Mouse (Mus musculus) limb, embryonic 15.5 days (tissue): ENCODE data around the gene Mknk1. TPM values are rescaled to one million over a fixed set of nuclear protein-coding genes. Genes with fewer than 3 reads are reported as not detected.
A peak's percentile ranks its signal among the peaks of the same experiment; 100 is the strongest.

Experiments
- ATAC-seq: fragments of 200-750 bp; cut with Nextera tagmentation; 2 replicates; pipeline ENCODE4 v1.8.0; 2017; ENCODE audit warnings: low read depth, moderate TSS enrichment; ENCODE audit not compliant: insufficient number of reproducible peaks, low FRiP score, low TSS enrichment
- H3K27ac ChIP-seq: fragments of 300-500 bp; sonication (generic); 2 replicates; pipeline ENCODE4 v1.5.1; 2015; ENCODE audit warnings: moderate library complexity, mild to moderate bottlenecking, inconsistent platforms
- H3K27me3 ChIP-seq: fragments of 300-500 bp; sonication (generic); 2 replicates; pipeline ENCODE4 v1.6.1; 2015; ENCODE audit warnings: inconsistent platforms
- H3K36me3 ChIP-seq: fragments of 300-500 bp; sonication (generic); 2 replicates; pipeline ENCODE4 v1.6.1; 2015; ENCODE audit warnings: inconsistent platforms
- H3K4me1 ChIP-seq: fragments of 300-500 bp; sonication (generic); 2 replicates; pipeline ENCODE4 v1.6.1; 2015; ENCODE audit warnings: inconsistent platforms
- H3K4me2 ChIP-seq: fragments of 300-500 bp; sonication (generic); 2 replicates; pipeline ENCODE4 v1.6.1; 2015; ENCODE audit warnings: mild to moderate bottlenecking, inconsistent platforms
- H3K4me3 ChIP-seq: fragments of 300-500 bp; sonication (generic); 2 replicates; pipeline ENCODE4 v1.5.1; 2015; ENCODE audit warnings: mild to moderate bottlenecking, inconsistent platforms
- H3K9ac ChIP-seq: fragments of 300-500 bp; sonication (generic); 2 replicates; pipeline ENCODE4 v1.6.1; 2015; ENCODE audit warnings: inconsistent platforms
- H3K9me3 ChIP-seq: fragments of 300-500 bp; sonication (generic); 2 replicates; pipeline ENCODE4 v1.6.1; 2016; ENCODE audit warnings: inconsistent platforms
- WGBS: fragments of 180-500 bp; shearing (Covaris S2); methylation state at CpG from one replicate; pipeline ENCODE4 v1.1.7; 2015; 5-methylcytosine and 5-hydroxymethylcytosine counted together
- polyA plus RNA-seq: library from polyadenylated mRNA; unstranded; fragments of >200 nt; fragmentation: Nextera tagmentation; extraction: Ambion mirVana; gene quantifications from 2 replicates; pipeline ENCODE4 v1.2.1, GENCODE M21; 2015

The Mknk1 gene
- polyA plus RNA-seq, 1 experiment from 2014 or later: 32.7 TPM

DNA sequence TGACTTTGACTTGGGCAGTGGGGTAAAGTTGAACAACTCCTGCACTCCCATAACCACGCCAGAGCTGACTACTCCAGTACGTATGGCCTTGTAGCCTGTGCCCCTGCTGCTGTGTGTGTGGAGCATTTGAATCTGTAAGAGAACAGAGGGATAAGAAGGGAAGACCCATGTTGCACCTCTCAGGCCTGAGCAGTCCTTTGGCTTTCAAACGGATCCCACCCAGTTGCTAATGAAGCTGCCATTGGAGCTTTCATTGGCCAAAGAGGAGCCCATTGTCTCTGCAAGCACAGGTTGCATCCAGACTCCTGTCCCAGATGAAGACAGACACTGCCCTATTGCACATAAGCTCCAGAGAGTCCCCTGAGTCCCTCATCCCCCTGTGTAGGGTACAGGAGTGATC is 34.2 kb downstream of the Mknk1 start:
- 89% methylated on average over 3 of the region's 3 CpGs for WGBS
- ATAC-seq: no peak
- no peaks in the 10 kb centered on the region for H3K9me3 ChIP-seq
- no peak overlapping the region for H3K4me3 ChIP-seq
- H3K36me3 ChIP-seq: peaks cover 62% of the 10 kb centered on the region
- no peak overlapping the region for H3K27ac ChIP-seq
- H3K4me2 ChIP-seq: no peak overlapping the region
- peaks cover 8% of the 10 kb centered on the region; the same call in 1 of the 2 replicates for H3K4me1 ChIP-seq
- H3K9ac ChIP-seq: no peak overlapping the region
- H3K27me3 ChIP-seq: no peaks in the 10 kb centered on the region

- Histone ChIP-seq H3K27ac (no peak overlapping the region), H3K4me2 (no peak overlapping the region), H3K4me3 (no peak overlapping the region), H3K27me3 (no peaks in the 10 kb centered on the region; the same call in 1 of the 2 replicates), H3K9ac (no peak overlapping the region), H3K36me3 (peaks cover 40% of the 10 kb centered on the region), H3K4me1 (peaks cover 3% of the 10 kb centered on the region; the same call in 1 of the 2 replicates), H3K9me3 (no peaks in the 10 kb centered on the region)
- ATAC-seq: no peak
- WGBS: 18% methylated on average over 11 of the region's 11 CpGs
These were observed 39.2 kb downstream of the Mknk1 start for GRCm38 (mm10) chr4:115878216-115878678.

- ATAC-seq: no peak
- H3K4me3 ChIP-seq: no peak overlapping the region
- peaks cover 3% of the 10 kb centered on the region; the same call in 1 of the 2 replicates for H3K4me1 ChIP-seq
- peaks cover 34% of the 10 kb centered on the region for H3K36me3 ChIP-seq
- no peaks in the 10 kb centered on the region; the same call in 1 of the 2 replicates for H3K27me3 ChIP-seq
- no peak overlapping the region for H3K27ac ChIP-seq
- H3K9ac ChIP-seq: no peak overlapping the region
- 59% methylated on average over 9 of the region's 9 CpGs for WGBS
- no peak overlapping the region for H3K4me2 ChIP-seq
- no peaks in the 10 kb centered on the region for H3K9me3 ChIP-seq
These were observed 39.8 kb downstream of the Mknk1 start for GRCm38 (mm10) chr4:115878828-115879227.

- Histone ChIP-seq H3K27ac (no peak overlapping the region), H3K9me3 (no peaks in the 10 kb centered on the region), H3K4me2 (no peak overlapping the region), H3K27me3 (peaks cover 4% of the 10 kb centered on the region; the same call in 1 of the 2 replicates), H3K4me3 (no peak overlapping the region), H3K9ac (no peak overlapping the region), H3K36me3 (peaks cover 11% of the 10 kb centered on the region), H3K4me1 (peaks cover 3% of the 10 kb centered on the region; the same call in 1 of the 2 replicates)
- no peak for ATAC-seq
- 22% methylated on average over 1 of the region's 1 CpGs for WGBS
These were observed 42.2 kb downstream of the Mknk1 start for GRCm38 (mm10) chr4:115881183-115881582.

GRCm38 (mm10) chr4:115882195-115882594 is 43.2 kb downstream of the Mknk1 start:
- Histone ChIP-seq H3K36me3 (peaks cover 2% of the 10 kb centered on the region), H3K4me1 (peaks cover 3% of the 10 kb centered on the region; the same call in 1 of the 2 replicates), H3K4me3 (no peak overlapping the region), H3K4me2 (no peak overlapping the region), H3K27me3 (peaks cover 4% of the 10 kb centered on the region; the same call in 1 of the 2 replicates), H3K9ac (no peak overlapping the region), H3K9me3 (no peaks in the 10 kb centered on the region), H3K27ac (no peak overlapping the region)
- ATAC-seq: no peak
- WGBS: 53% methylated on average over 4 of the region's 4 CpGs

- Histone ChIP-seq H3K9me3 (no peaks in the 10 kb centered on the region), H3K9ac (no peak within 1 kb of the TSS), H3K4me3 (no peak within 1 kb of the TSS), H3K4me1 (no peaks in the 10 kb centered on the region), H3K27me3 (peaks cover 7% of the 10 kb centered on the region; the same call in 1 of the 2 replicates), H3K4me2 (no peak within 1 kb of the TSS), H3K27ac (no peak within 1 kb of the TSS), H3K36me3 (no peaks in the 10 kb centered on the region)
- no peak for ATAC-seq
- 53% methylated on average over 6 of the region's 6 CpGs for WGBS
These were observed 45.0 kb downstream of the Mknk1 start, which contains the start of gene Kncn for GRCm38 (mm10) chr4:115884022-115884421. Kncn (plus strand) TSS chr4:115884400.

GRCm38 (mm10) chr4:115885846-115886245 is 46.8 kb downstream of the Mknk1 start:
- WGBS: 74% methylated on average over 3 of the region's 3 CpGs
- no peak overlapping the region for H3K4me3 ChIP-seq
- no peak overlapping the region for H3K4me2 ChIP-seq
- H3K27ac ChIP-seq: no peak overlapping the region
- no peaks in the 10 kb centered on the region for H3K9me3 ChIP-seq
- no peaks in the 10 kb centered on the region for H3K36me3 ChIP-seq
- H3K27me3 ChIP-seq: peaks cover 25% of the 10 kb centered on the region
- peaks cover 9% of the 10 kb centered on the region for H3K4me1 ChIP-seq
- no peak for ATAC-seq
- H3K9ac ChIP-seq: no peak overlapping the region

DNA sequence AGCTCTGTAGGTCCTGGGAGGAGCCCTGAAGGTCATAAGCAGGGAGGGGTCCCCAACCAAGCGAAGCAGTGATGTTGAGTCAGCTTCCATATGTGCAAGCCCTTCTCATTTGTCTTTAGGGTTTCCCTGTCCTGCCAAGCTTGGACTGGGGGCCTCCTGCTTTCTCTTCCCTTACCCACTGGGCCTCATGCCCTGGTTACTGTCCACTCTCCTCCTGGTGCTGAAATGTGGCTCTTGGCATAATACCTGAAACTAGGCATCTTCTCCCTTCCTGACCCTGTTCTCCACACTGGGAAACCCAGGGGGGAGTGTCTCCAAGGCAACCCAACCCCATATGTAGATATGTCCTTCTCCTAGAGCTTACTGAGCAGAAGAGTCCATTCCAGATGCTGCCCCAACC is 47.9 kb downstream of the Mknk1 start:
- Histone ChIP-seq H3K36me3 (no peaks in the 10 kb centered on the region), H3K4me2 (no peak overlapping the region), H3K4me3 (no peak overlapping the region), H3K27ac (no peak overlapping the region), H3K9ac (no peak overlapping the region), H3K9me3 (no peaks in the 10 kb centered on the region), H3K4me1 (peaks cover 9% of the 10 kb centered on the region), H3K27me3 (peaks cover 35% of the 10 kb centered on the region)
- ATAC-seq: no peak
- WGBS: 24% methylated on average over 1 of the region's 1 CpGs

- no peak overlapping the region for H3K27ac ChIP-seq
- ATAC-seq: no peak
- H3K36me3 ChIP-seq: no peaks in the 10 kb centered on the region
- peak overlapping the region; percentile 42 for H3K4me2 ChIP-seq
- H3K4me1 ChIP-seq: peaks cover 9% of the 10 kb centered on the region
- 9% methylated on average over 6 of the region's 6 CpGs for WGBS
- H3K27me3 ChIP-seq: peaks cover 47% of the 10 kb centered on the region
- H3K9me3 ChIP-seq: no peaks in the 10 kb centered on the region
- H3K4me3 ChIP-seq: peak overlapping the region; percentile 21
- no peak overlapping the region for H3K9ac ChIP-seq
These were observed 51.1 kb downstream of the Mknk1 start for GRCm38 (mm10) chr4:115890066-115890465.

- H3K27me3 ChIP-seq: peaks cover 46% of the 10 kb centered on the region
- H3K4me2 ChIP-seq: peak within 1 kb of the TSS; percentile 42
- no peaks in the 10 kb centered on the region for H3K36me3 ChIP-seq
- H3K9me3 ChIP-seq: no peaks in the 10 kb centered on the region
- H3K4me3 ChIP-seq: peak within 1 kb of the TSS; percentile 21
- ATAC-seq: no peak
- no peak within 1 kb of the TSS for H3K27ac ChIP-seq
- H3K4me1 ChIP-seq: peaks cover 9% of the 10 kb centered on the region
- under 1% methylated on average over 31 of the region's 31 CpGs for WGBS
- H3K9ac ChIP-seq: no peak within 1 kb of the TSS
These were observed 51.6 kb downstream of the Mknk1 start, which contains the start of gene 6430628N08Rik for GRCm38 (mm10) chr4:115890553-115890952. 6430628N08Rik (plus strand) TSS chr4:115890665.

- 22% methylated on average over 3 of the region's 3 CpGs for WGBS
- Histone ChIP-seq H3K4me3 (no peak overlapping the region), H3K36me3 (no peaks in the 10 kb centered on the region), H3K27me3 (peaks cover 78% of the 10 kb centered on the region), H3K9me3 (no peaks in the 10 kb centered on the region), H3K27ac (no peak overlapping the region), H3K4me1 (peaks cover 17% of the 10 kb centered on the region), H3K4me2 (no peak overlapping the region), H3K9ac (no peak overlapping the region)
- ATAC-seq: no peak
These were observed 55.3 kb downstream of the Mknk1 start for GRCm38 (mm10) chr4:115894281-115894680.

DNA sequence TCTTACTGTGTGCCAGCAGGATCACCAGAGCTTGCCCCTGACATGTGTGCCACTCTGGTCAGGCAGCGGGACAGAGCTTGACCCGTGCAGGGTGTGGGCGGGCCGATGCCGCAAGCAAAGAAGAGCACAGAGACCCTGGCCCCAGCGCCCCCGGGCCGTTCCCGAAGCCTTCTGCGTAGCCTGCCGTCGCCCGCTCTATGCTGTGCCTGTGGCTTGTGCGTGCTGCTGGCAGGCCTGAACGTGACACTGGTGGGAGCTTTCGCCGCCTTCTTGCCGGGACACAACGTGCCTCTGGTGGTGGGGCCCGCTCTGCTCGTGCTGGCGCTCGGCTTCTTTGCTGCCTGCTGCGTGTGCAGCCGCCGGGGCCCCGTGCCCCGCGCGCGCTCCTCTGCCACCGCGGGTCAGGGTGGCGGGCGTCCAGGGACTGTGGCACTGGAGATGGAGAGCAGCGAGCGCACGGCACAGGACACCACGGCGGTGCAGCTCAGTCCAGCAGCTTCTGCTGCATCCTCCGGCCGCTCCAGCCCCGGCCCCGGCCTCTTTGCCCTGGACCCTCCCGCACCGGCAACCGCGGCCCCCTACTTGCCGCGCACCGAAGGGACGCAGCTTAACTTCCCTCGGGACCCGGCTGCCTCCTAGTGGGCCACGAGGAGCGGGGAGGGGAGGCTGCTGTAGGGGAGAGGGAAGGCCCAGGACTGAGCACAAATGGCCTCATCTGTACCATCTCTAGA is 59.1 kb downstream of the Mknk1 start:
- Histone ChIP-seq H3K36me3 (no peaks in the 10 kb centered on the region), H3K4me1 (peaks cover 8% of the 10 kb centered on the region), H3K27ac (no peak overlapping the region), H3K4me3 (peak overlapping the region; percentile 38), H3K4me2 (peak overlapping the region; percentile 79), H3K9me3 (no peaks in the 10 kb centered on the region), H3K9ac (peak overlapping the region; percentile 33), H3K27me3 (peaks cover 80% of the 10 kb centered on the region)
- ATAC-seq: no peak
- 2% methylated on average over 56 of the region's 56 CpGs for WGBS
